Mouse (Mus musculus): ENCODE results near the gene Gm28038. TPM values are rescaled to one million over a fixed set of nuclear protein-coding genes. Genes with fewer than 3 reads are reported as not detected.

Gm28038 gene
- polyA plus RNA-seq, 1 experiment from 2014 or later = not detected

DNA sequence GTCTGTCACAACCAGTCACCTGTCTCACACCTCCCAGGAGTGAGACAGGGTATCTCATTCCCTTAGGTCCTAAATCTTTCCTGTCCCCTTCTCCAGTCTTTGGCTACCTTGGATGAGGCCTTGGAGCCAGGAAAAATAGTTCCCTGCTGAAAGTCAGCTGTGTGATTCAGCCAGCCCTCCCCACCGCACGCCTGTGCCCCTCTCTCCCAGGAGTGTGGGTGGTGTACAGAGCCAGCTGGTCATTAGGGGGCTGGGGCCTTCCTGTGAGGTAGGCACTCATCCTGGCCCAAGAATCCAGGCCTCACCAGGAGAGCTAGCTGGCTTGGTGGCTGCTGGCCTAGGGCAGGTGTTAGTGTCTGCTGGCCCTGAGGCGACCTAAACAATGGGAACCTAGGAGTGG lies 28.3 kb upstream of the Gm28038 start:
- Histone ChIP-seq H3K9ac (replicated peaks; ENCODE audit: low read length) (no peak overlapping the region), H3K36me3 (ENCODE audit: control insufficient read depth, insufficient read depth, low read length) (peaks cover 76% of the 10 kb centered on the region), H3K27me3 (ENCODE audit: control insufficient read depth, insufficient read depth, low read length) (no peaks in the 10 kb centered on the region), H3K4me3 (replicated peaks; ENCODE audit: low read depth, low read length) (no peak overlapping the region), H3K4me2 (ENCODE audit: low read length) (no peak overlapping the region), H3K9me3 (ENCODE audit: control insufficient read depth, low read length) (no peaks in the 10 kb centered on the region), H3K27ac (replicated peaks; ENCODE audit: low read depth, low read length) (no peak overlapping the region), H3K4me1 (ENCODE audit: control insufficient read depth, insufficient read depth, low read length) (no peaks in the 10 kb centered on the region)
- no peak for ATAC-seq (ENCODE audit: low FRiP score, low TSS enrichment)
- 82% methylated on average over 3 of the region's 3 CpGs for WGBS
- no peak for DNase-seq

DNA sequence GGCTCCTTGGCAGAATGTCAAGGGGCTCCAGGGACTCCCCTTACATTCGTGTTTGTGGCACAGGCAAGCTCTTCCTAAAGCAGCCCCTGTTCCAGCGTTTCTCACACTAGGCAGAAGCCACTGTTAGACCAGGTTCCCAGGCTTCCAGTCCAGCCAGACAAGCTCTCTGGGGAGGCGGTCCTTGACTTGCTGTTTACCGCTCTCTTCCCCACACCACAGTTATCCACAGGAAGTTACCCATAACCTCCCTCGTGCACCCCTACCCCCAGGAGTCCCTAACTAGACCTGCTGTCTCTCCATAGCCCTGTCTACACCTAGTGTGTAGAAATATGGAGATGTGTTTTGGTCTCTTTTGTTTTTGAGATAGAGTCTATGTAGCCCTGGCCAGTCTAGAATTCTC lies 27.0 kb upstream of the Gm28038 start:
- Histone ChIP-seq H3K27me3 (ENCODE audit: control insufficient read depth, insufficient read depth, low read length) (no peaks in the 10 kb centered on the region), H3K4me1 (ENCODE audit: control insufficient read depth, insufficient read depth, low read length) (no peaks in the 10 kb centered on the region), H3K9me3 (ENCODE audit: control insufficient read depth, low read length) (no peaks in the 10 kb centered on the region), H3K9ac (replicated peaks; ENCODE audit: low read length) (no peak overlapping the region), H3K27ac (replicated peaks; ENCODE audit: low read depth, low read length) (no peak overlapping the region), H3K4me2 (ENCODE audit: low read length) (no peak overlapping the region), H3K4me3 (replicated peaks; ENCODE audit: low read depth, low read length) (no peak overlapping the region), H3K36me3 (ENCODE audit: control insufficient read depth, insufficient read depth, low read length) (peaks cover 79% of the 10 kb centered on the region)
- no peak for ATAC-seq (ENCODE audit: low FRiP score, low TSS enrichment)
- DNase-seq = no peak
- 86% methylated on average over 5 of the region's 5 CpGs for WGBS

DNA sequence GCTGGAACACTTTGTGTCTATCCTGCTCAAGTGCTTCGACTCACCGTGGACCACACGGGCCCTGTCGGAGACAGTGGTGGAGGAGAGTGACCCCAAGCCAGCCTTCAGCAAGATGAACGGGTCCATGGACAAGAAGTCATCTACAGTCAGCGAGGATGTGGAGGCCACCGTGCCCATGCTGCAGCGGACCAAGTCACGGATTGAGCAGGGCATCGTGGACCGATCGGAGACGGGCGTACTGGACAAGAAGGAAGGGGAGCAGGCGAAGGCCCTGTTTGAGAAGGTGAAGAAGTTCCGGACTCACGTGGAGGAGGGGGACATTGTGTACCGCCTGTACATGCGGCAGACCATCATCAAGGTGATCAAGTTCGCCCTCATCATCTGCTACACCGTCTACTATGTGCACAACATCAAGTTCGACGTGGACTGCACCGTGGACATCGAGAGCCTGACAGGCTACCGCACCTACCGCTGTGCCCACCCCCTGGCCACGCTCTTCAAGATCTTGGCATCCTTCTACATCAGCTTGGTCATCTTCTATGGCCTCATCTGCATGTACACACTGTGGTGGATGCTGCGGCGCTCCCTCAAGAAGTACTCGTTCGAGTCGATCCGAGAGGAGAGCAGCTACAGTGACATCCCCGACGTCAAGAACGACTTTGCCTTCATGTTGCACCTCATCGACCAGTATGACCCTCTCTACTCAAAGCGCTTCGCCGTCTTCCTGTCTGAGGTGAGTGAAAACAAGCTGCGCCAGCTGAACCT lies 25.0 kb upstream of the Gm28038 start:
- no peaks in the 10 kb centered on the region for H3K9me3 ChIP-seq (ENCODE audit: control insufficient read depth, low read length)
- H3K36me3 ChIP-seq (ENCODE audit: control insufficient read depth, insufficient read depth, low read length) = peaks cover 81% of the 10 kb centered on the region
- no peaks in the 10 kb centered on the region for H3K27me3 ChIP-seq (ENCODE audit: control insufficient read depth, insufficient read depth, low read length)
- WGBS = 98% methylated on average over 42 of the region's 42 CpGs
- DNase-seq (no peak), ATAC-seq (ENCODE audit: low FRiP score, low TSS enrichment) (no peak)
- H3K27ac ChIP-seq (replicated peaks; ENCODE audit: low read depth, low read length) = no peak overlapping the region
- no peaks in the 10 kb centered on the region for H3K4me1 ChIP-seq (ENCODE audit: control insufficient read depth, insufficient read depth, low read length)
- no peak overlapping the region for H3K9ac ChIP-seq (replicated peaks; ENCODE audit: low read length)
- H3K4me2 ChIP-seq (ENCODE audit: low read length) = no peak overlapping the region
- H3K4me3 ChIP-seq (replicated peaks; ENCODE audit: low read depth, low read length) = no peak overlapping the region

DNA sequence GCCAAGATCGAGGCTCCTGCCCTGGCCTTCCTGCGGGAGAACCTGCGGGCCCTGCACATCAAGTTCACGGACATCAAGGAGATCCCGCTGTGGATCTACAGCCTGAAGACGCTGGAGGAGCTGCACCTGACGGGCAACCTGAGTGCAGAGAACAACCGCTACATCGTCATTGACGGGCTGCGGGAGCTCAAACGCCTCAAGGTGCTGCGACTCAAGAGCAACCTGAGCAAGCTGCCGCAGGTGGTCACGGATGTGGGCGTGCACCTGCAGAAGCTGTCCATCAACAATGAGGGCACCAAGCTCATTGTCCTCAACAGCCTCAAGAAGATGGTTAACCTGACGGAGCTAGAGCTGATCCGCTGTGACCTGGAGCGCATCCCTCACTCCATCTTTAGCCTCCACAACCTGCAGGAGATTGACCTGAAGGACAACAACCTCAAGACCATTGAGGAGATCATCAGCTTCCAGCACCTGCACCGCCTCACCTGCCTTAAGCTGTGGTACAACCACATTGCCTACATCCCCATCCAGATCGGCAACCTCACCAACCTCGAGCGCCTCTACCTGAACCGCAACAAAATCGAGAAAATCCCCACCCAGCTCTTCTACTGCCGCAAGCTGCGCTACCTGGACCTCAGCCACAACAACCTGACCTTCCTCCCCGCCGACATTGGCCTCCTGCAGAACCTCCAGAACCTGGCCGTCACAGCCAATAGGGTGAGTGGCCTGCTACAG lies 24.1 kb upstream of the Gm28038 start:
- peaks cover 85% of the 10 kb centered on the region for H3K36me3 ChIP-seq (ENCODE audit: control insufficient read depth, insufficient read depth, low read length)
- no peak for ATAC-seq (ENCODE audit: low FRiP score, low TSS enrichment)
- 96% methylated on average over 30 of the region's 30 CpGs for WGBS

DNA sequence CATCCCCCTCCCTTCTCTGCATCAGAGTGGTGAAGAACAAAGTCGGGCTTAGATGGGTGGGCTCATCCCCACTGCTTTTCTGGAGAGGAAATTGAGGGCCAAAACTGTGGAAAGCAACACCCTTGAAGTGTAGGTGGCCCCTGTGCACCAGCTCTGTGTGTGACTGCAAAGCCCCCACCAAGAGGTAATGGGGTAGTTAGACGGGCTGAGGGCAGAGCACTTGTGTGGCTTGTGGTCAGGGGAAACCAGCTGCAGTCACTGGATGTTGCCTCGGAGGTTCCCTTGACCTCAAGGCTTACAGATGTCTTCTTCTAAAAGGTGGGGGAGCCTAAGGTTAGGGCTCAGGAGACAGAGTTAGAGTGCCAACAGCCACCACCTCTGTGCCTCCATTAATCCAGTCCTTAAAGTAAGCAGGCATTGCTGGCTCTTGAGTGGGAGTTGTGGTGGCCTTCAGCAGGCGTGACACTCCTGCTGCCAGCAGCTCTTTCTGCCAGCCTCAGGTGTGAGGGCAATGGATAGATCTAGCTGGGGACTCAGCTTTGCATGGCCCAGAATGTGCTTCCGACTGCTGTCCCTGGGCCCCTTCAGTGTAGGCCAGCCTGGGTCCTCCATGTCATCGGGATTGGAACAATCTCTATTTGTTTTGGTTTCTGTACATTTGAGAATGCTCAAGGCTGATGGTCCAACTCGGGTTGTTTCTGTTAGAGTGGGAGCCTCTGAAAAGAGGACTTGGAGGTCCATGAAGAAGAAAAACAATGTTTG lies 23.0 kb upstream of the Gm28038 start:
- Histone ChIP-seq H3K27ac (replicated peaks; ENCODE audit: low read depth, low read length) (no peak overlapping the region), H3K9me3 (ENCODE audit: control insufficient read depth, low read length) (no peaks in the 10 kb centered on the region), H3K9ac (replicated peaks; ENCODE audit: low read length) (no peak overlapping the region), H3K4me1 (ENCODE audit: control insufficient read depth, insufficient read depth, low read length) (no peaks in the 10 kb centered on the region), H3K27me3 (ENCODE audit: control insufficient read depth, insufficient read depth, low read length) (no peaks in the 10 kb centered on the region), H3K36me3 (ENCODE audit: control insufficient read depth, insufficient read depth, low read length) (peaks cover 84% of the 10 kb centered on the region), H3K4me2 (ENCODE audit: low read length) (no peak overlapping the region), H3K4me3 (replicated peaks; ENCODE audit: low read depth, low read length) (no peak overlapping the region)
- 96% methylated on average over 7 of the region's 7 CpGs for WGBS
- ATAC-seq (ENCODE audit: low FRiP score, low TSS enrichment) = no peak
- no peak for DNase-seq

More for the DNA sequence above, 24.1 kb upstream of the Gm28038 start:
- H3K9ac ChIP-seq (replicated peaks; ENCODE audit: low read length) = no peak overlapping the region
- no peak overlapping the region for H3K4me3 ChIP-seq (replicated peaks; ENCODE audit: low read depth, low read length)
- H3K27me3 ChIP-seq (ENCODE audit: control insufficient read depth, insufficient read depth, low read length) = no peaks in the 10 kb centered on the region
- H3K4me1 ChIP-seq (ENCODE audit: control insufficient read depth, insufficient read depth, low read length) = no peaks in the 10 kb centered on the region
- H3K27ac ChIP-seq (replicated peaks; ENCODE audit: low read depth, low read length) = no peak overlapping the region
- H3K4me2 ChIP-seq (ENCODE audit: low read length) = no peak overlapping the region
- H3K9me3 ChIP-seq (ENCODE audit: control insufficient read depth, low read length) = no peaks in the 10 kb centered on the region
- DNase-seq = no peak

DNA sequence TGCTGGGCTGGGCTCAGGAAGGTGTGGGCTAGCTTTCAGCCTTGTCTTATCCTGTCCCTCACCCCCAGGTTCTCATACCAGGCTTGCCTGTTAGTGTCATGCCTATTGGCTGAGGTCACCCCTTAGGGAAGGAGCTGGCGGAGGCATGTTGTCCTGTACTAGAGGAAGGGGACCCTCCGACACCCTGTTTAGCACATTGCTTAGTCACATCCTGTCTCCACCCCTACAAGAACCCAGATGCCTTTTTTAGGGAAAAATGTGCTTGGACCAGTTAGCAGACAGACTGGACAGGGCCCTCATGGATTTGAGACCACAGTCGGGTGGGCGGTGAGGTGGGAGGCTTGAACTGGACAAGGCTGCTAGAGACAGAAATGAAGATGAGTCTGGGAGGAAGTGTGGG lies 22.2 kb upstream of the Gm28038 start:
- Histone ChIP-seq H3K4me1 (ENCODE audit: control insufficient read depth, insufficient read depth, low read length) (no peaks in the 10 kb centered on the region), H3K36me3 (ENCODE audit: control insufficient read depth, insufficient read depth, low read length) (peaks cover 86% of the 10 kb centered on the region), H3K9me3 (ENCODE audit: control insufficient read depth, low read length) (no peaks in the 10 kb centered on the region), H3K27me3 (ENCODE audit: control insufficient read depth, insufficient read depth, low read length) (no peaks in the 10 kb centered on the region), H3K27ac (replicated peaks; ENCODE audit: low read depth, low read length) (no peak overlapping the region), H3K4me2 (ENCODE audit: low read length) (no peak overlapping the region), H3K9ac (replicated peaks; ENCODE audit: low read length) (no peak overlapping the region), H3K4me3 (replicated peaks; ENCODE audit: low read depth, low read length) (no peak overlapping the region)
- 95% methylated on average over 4 of the region's 4 CpGs for WGBS
- no peak for DNase-seq
- ATAC-seq (ENCODE audit: low FRiP score, low TSS enrichment) = no peak

DNA sequence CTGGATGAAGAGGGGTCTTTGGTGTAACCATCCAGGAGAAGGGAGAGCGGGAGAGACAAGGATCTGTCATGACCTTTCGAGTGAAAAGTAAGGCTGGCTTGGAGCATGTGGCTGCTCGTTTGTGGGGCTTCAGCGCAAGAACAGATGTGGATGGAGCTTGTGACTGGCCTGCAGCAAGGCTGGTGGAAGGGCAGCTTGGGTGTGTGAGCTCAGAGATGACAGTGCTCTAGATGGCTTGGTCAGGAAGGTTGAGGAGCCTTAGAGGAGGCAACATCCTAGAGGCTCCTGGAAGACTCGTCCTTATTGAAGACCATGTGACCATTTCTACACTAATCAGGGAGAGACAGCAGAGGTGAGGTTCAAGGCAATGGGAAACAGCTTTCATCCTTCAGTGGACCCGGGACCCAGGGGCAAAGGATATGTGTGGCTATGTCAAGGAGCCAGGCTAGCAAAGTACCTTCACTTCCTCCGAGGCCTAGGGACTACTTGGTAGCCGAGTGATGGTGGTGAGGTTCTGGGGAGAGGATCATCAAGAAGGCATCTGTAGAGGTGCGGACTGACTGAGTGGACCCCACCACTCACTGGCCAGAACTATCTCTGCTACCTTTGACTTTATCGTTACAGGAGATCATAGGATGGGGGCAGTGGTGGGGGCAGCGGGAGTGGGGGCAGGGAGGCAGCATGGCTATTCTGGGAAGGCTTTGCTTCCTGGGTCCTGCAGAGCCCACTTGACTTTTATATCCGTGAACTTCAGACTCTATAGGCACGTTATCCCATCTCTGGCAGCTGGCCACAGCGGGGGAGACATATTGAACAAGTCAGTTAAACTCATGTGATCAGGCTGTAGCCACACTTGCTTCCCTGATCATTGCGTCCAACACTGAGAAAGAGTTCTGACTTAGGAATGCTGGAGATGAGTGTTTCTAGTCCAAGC lies 21.4 kb upstream of the Gm28038 start:
- Histone ChIP-seq H3K27me3 (ENCODE audit: control insufficient read depth, insufficient read depth, low read length) (no peaks in the 10 kb centered on the region), H3K4me3 (replicated peaks; ENCODE audit: low read depth, low read length) (no peak overlapping the region), H3K27ac (replicated peaks; ENCODE audit: low read depth, low read length) (no peak overlapping the region), H3K36me3 (ENCODE audit: control insufficient read depth, insufficient read depth, low read length) (peaks cover 94% of the 10 kb centered on the region), H3K4me1 (ENCODE audit: control insufficient read depth, insufficient read depth, low read length) (no peaks in the 10 kb centered on the region), H3K9me3 (ENCODE audit: control insufficient read depth, low read length) (no peaks in the 10 kb centered on the region), H3K4me2 (ENCODE audit: low read length) (no peak overlapping the region), H3K9ac (replicated peaks; ENCODE audit: low read length) (no peak overlapping the region)
- ATAC-seq (ENCODE audit: low FRiP score, low TSS enrichment) (no peak), DNase-seq (no peak)
- 90% methylated on average over 15 of the region's 15 CpGs for WGBS

Data from midbrain, embryonic 14.5 days (tissue).